Mouse (Mus musculus) cortical plate, adult 2 months (tissue): ENCODE measurements around the gene Cdh23. TPM values are rescaled to one million over a fixed set of nuclear protein-coding genes. Genes with fewer than 3 reads are reported as not detected.

ENCODE experiments used
- H3K27ac ChIP-seq: fragments of 200-500 bp; 2 replicates; pipeline ENCODE4 v1.5.1; 2012; ENCODE audit warnings: low read length, control low read depth, inconsistent platforms; ENCODE audit not compliant: insufficient read depth
- H3K4me1 ChIP-seq: fragments of 200-500 bp; 2 replicates; pipeline ENCODE4 v1.6.1; 2011; ENCODE audit warnings: low read length; ENCODE audit not compliant: control insufficient read depth, insufficient read depth
- H3K4me3 ChIP-seq: fragments of 200-500 bp; 2 replicates; pipeline ENCODE4 v1.5.1; 2011; ENCODE audit warnings: mild to moderate bottlenecking, low read length, control low read depth; ENCODE audit not compliant: insufficient read depth
- CTCF ChIP-seq: fragments of 200-500 bp; IDR thresholded peaks from 2 replicates; pipeline ENCODE4 v1.5.1; 2011; ENCODE audit warnings: mild to moderate bottlenecking, control low read depth, low read length; ENCODE audit not compliant: insufficient read depth; ENCODE audit errors: extremely low read depth
- POLR2A ChIP-seq: fragments of 200-500 bp; IDR thresholded peaks from 2 replicates; pipeline ENCODE4 v1.6.1; 2011; ENCODE audit warnings: mild to moderate bottlenecking, low read length, control low read depth; ENCODE audit not compliant: insufficient read depth; ENCODE audit errors: extremely low read depth
- polyA plus RNA-seq: library from polyadenylated mRNA; depleted of rRNA; stranded (reverse); fragments of >200 nt; gene quantifications from 2 replicates; pipeline ENCODE4 v1.2.3, GENCODE M21; 2012; rRNA removed

Cdh23 gene
- polyA plus RNA-seq, 1 experiment = 0.46 TPM

- no peaks in the 10 kb centered on the region for H3K4me1 ChIP-seq
- TF ChIP-seq CTCF (no peak), POLR2A (no peak)
- H3K27ac ChIP-seq = no peak overlapping the region
- no peak overlapping the region for H3K4me3 ChIP-seq
Observed at GRCm38 (mm10) chr10:60268738-60269137, 427.6 kb downstream of the Cdh23 start.

- H3K27ac ChIP-seq = no peak overlapping the region
- no peak for TF ChIP-seq CTCF
- no peak for TF ChIP-seq POLR2A
- no peaks in the 10 kb centered on the region for H3K4me1 ChIP-seq
- no peak overlapping the region for H3K4me3 ChIP-seq
Observed at GRCm38 (mm10) chr10:60266842-60267401, 429.4 kb downstream of the Cdh23 start.

- no peaks in the 10 kb centered on the region for H3K4me1 ChIP-seq
- H3K27ac ChIP-seq = no peak overlapping the region
- no peak overlapping the region for H3K4me3 ChIP-seq
- no peak for TF ChIP-seq CTCF
Observed at GRCm38 (mm10) chr10:60265252-60265651, 431.0 kb downstream of the Cdh23 start.

- Histone ChIP-seq H3K27ac (no peak overlapping the region), H3K4me3 (no peak overlapping the region), H3K4me1 (no peaks in the 10 kb centered on the region)
- no peak for TF ChIP-seq POLR2A
- TF ChIP-seq CTCF = no peak
Observed at GRCm38 (mm10) chr10:60263351-60263750, 432.9 kb downstream of the Cdh23 start.

- Histone ChIP-seq H3K27ac (peak overlapping the region; percentile 41; the same call in 1 of the 2 replicates), H3K4me3 (no peak overlapping the region), H3K4me1 (no peaks in the 10 kb centered on the region)
- TF ChIP-seq POLR2A = no peak
- no peak for TF ChIP-seq CTCF
Observed at GRCm38 (mm10) chr10:60262386-60262785, 433.9 kb downstream of the Cdh23 start.

GRCm38 (mm10) chr10:60261530-60261929, 434.8 kb downstream of the Cdh23 start:
- Histone ChIP-seq H3K4me1 (no peaks in the 10 kb centered on the region), H3K27ac (no peak overlapping the region), H3K4me3 (no peak overlapping the region)
- no peak for TF ChIP-seq POLR2A
- no peak for TF ChIP-seq CTCF

GRCm38 (mm10) chr10:60260557-60261294, 435.6 kb downstream of the Cdh23 start:
- TF ChIP-seq CTCF (no peak), POLR2A (no peak)
- Histone ChIP-seq H3K4me3 (no peak overlapping the region), H3K4me1 (no peaks in the 10 kb centered on the region), H3K27ac (no peak overlapping the region)

GRCm38 (mm10) chr10:60257261-60257825, 438.9 kb downstream of the Cdh23 start:
- Histone ChIP-seq H3K4me1 (no peaks in the 10 kb centered on the region), H3K27ac (no peak overlapping the region), H3K4me3 (no peak overlapping the region)
- TF ChIP-seq POLR2A (no peak), CTCF (no peak)

GRCm38 (mm10) chr10:60256088-60256487, 440.2 kb downstream of the Cdh23 start:
- no peak overlapping the region for H3K27ac ChIP-seq
- no peak overlapping the region for H3K4me3 ChIP-seq
- no peaks in the 10 kb centered on the region for H3K4me1 ChIP-seq
- TF ChIP-seq CTCF = no peak
- no peak for TF ChIP-seq POLR2A

Other genes starting within 250 kb of the Cdh23 start
- gene Slc29a3, start 56.3 kb upstream of the Cdh23 start, polyA plus RNA-seq = 8.4 and 8.5 TPM in 2 replicates
- 9.2 and 9.8 TPM in 2 replicates for gene Unc5b, start 135.1 kb upstream of the Cdh23 start, polyA plus RNA-seq